Mouse (Mus musculus): ENCODE data around the gene Echdc3. TPM values are rescaled to one million over a fixed set of nuclear protein-coding genes. Genes with fewer than 3 reads are reported as not detected.
A peak's percentile ranks its signal among the peaks of the same experiment; 100 is the strongest.

The Echdc3 gene
- polyA plus RNA-seq, 1 experiment: 1.9 TPM

DNA sequence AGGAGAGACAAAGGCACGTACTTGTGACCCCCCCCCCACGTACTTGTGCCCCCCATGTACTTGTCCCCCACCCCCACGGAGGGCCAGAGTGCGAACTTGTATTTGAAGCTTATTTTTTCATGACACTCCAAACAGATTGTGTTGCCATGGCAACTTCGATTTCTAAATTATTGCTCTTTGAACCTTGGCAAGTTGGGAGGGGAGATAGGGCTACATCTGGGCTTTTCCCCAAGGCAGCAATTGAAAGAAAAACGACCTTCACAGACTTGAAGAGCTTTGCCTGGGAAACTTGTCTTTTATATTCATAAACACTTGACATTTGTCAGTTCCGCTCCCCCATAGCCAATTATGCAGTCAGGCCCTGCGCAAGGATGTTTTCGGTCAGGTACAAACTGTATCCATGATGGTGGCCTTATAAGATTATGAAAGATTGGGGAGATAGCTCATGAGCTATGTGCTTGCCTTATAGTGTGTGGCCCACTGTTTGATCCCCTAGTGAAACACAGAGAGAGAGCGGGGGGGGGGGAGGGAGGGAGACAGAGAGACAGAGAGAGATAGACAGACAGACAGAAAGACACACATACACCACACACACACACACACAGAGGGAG, 16.4 kb downstream of the Echdc3 start:
- H3K9me3 ChIP-seq: no peaks in the 10 kb centered on the region
- TF ChIP-seq GATA1 (IDR thresholded peaks at IDR 0.05; ENCODE audit: borderline replicate concordance, low read length) (no peak), FLI1 (IDR thresholded peaks at IDR 0.05; ENCODE audit: low read length) (no peak)
- peaks cover 16% of the 10 kb centered on the region for H3K27me3 ChIP-seq (replicated peaks)
- H3K4me3 ChIP-seq (replicated peaks): no peak overlapping the region
- peaks cover 42% of the 10 kb centered on the region for H3K4me1 ChIP-seq
- no peaks in the 10 kb centered on the region for H3K36me3 ChIP-seq (replicated peaks; ENCODE audit: low read length)

DNA sequence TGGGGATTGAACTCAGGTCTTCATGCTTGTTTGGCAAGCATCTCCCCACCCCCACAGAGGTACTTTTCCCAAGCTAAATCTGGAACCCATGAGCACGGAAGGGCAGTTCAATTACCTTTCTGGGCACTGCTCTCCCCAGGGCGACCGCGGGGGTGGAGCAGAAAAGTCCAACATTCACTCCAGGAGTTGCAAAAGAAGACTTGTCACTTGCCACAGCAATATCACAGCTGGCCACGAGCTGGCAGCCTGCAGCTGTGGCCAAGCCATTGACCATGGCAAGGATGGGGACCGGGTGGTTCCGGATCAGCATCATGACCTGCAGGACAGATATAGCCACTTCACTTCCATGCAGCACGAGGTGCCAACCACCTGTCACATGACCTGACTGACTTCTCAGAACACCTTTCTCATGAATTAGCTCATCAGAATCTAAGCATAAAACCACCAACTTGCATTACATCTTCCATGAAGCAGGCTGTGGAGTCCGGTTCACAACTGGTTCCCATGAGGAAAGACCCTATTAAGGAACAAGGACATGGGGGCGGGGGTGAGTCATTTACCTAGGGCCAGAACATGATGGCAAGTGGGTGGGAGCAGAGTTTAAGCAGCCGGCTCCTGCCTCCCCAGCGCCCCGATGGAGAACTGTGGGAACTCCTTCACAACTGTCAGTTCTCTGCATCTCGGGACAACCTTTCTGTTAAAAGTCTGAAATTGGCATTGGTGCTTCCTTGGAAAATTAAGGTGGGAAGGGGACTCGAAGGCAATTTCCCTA, 17.2 kb downstream of the Echdc3 start:
- H3K27me3 ChIP-seq (replicated peaks): peaks cover 20% of the 10 kb centered on the region
- no peak overlapping the region for H3K4me3 ChIP-seq (replicated peaks)
- H3K9me3 ChIP-seq: no peaks in the 10 kb centered on the region
- TF ChIP-seq GATA1 (IDR thresholded peaks at IDR 0.05; ENCODE audit: borderline replicate concordance, low read length): no peak
- TF ChIP-seq FLI1 (IDR thresholded peaks at IDR 0.05; ENCODE audit: low read length): no peak
- no peaks in the 10 kb centered on the region for H3K36me3 ChIP-seq (replicated peaks; ENCODE audit: low read length)
- peaks cover 46% of the 10 kb centered on the region for H3K4me1 ChIP-seq

DNA sequence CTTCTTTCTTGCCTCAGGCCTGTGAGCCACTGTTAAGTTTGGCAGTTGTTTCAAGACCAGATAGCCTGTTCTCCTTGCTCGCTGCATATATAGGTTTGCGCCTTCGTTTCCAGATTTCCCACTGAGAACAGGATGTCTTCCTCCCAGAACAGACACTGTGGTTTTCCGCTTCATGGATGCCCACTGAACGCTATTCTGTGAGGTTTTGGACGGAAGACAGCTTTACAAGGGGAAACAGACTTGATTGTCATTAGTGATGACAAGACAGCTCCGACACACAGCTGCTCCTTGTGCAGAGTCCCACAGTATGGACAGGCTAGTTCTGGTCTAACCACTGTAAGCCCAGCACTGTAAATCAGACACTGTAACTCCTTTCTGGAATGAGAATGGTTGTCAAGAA, 18.3 kb downstream of the Echdc3 start:
- Histone ChIP-seq H3K9me3 (no peaks in the 10 kb centered on the region), H3K27me3 (replicated peaks) (peaks cover 28% of the 10 kb centered on the region), H3K36me3 (replicated peaks; ENCODE audit: low read length) (no peaks in the 10 kb centered on the region), H3K4me1 (peaks cover 56% of the 10 kb centered on the region), H3K4me3 (replicated peaks) (no peak overlapping the region)
- no peak for TF ChIP-seq FLI1 (IDR thresholded peaks at IDR 0.05; ENCODE audit: low read length)
- TF ChIP-seq GATA1 (IDR thresholded peaks at IDR 0.05; ENCODE audit: borderline replicate concordance, low read length): no peak

DNA sequence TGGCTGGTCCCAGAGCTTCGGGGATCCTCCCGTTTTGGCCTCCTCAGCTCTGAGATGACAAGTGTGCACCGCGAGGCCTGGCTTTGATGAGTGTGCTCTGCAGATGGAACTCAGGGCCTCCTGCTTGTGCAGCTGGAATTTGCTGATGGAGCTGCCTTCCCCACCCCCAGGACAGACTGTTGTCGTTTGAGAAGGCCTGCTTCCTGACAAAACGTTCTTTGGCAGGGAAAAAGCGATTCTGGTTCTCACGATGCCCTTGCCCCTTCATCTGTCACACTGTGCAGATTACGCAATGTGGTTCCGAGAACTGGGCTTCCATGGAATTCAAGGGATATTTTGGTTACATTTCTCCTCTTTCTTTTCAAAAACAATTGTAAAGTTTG, 19.3 kb downstream of the Echdc3 start:
- no peaks in the 10 kb centered on the region for H3K36me3 ChIP-seq (replicated peaks; ENCODE audit: low read length)
- no peak for TF ChIP-seq FLI1 (IDR thresholded peaks at IDR 0.05; ENCODE audit: low read length)
- TF ChIP-seq GATA1 (IDR thresholded peaks at IDR 0.05; ENCODE audit: borderline replicate concordance, low read length): no peak
- no peaks in the 10 kb centered on the region for H3K9me3 ChIP-seq
- peaks cover 30% of the 10 kb centered on the region for H3K27me3 ChIP-seq (replicated peaks)
- peak overlapping the region; percentile 21 for H3K4me3 ChIP-seq (replicated peaks)
- peaks cover 64% of the 10 kb centered on the region for H3K4me1 ChIP-seq

- Histone ChIP-seq H3K4me3 (replicated peaks) (peak overlapping the region; percentile 21), H3K27me3 (replicated peaks) (peaks cover 30% of the 10 kb centered on the region), H3K36me3 (replicated peaks; ENCODE audit: low read length) (no peaks in the 10 kb centered on the region), H3K9me3 (no peaks in the 10 kb centered on the region), H3K4me1 (peaks cover 64% of the 10 kb centered on the region)
- TF ChIP-seq FLI1 (IDR thresholded peaks at IDR 0.05; ENCODE audit: low read length): no peak
- TF ChIP-seq GATA1 (IDR thresholded peaks at IDR 0.05; ENCODE audit: borderline replicate concordance, low read length): no peak
Observed at GRCm38 (mm10) chr2:6192820-6193590, 19.8 kb downstream of the Echdc3 start.

DNA sequence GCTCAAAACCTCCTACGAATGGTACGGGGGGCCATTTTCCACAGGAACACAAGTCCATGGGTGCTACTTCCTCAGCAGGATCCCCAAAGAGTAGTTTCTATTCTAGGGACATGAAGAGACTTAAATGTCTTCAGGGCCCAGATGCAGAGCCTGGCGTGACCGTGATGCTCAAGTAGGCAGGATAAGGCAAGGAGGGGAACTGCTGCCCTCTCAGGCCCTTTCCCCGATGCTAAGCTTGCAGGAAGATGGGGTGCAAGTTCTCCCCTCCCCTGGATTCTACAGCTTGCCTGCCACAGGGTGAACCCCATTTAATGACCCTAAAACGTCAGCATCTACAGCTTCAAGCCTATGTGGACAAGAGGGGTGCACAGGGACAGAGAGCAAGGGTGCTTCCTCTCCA, 22.8 kb downstream of the Echdc3 start:
- Histone ChIP-seq H3K4me1 (peaks cover 81% of the 10 kb centered on the region), H3K36me3 (replicated peaks; ENCODE audit: low read length) (no peaks in the 10 kb centered on the region), H3K4me3 (replicated peaks) (no peak overlapping the region), H3K27me3 (replicated peaks) (peaks cover 23% of the 10 kb centered on the region), H3K9me3 (peaks cover 4% of the 10 kb centered on the region)
- no peak for TF ChIP-seq GATA1 (IDR thresholded peaks at IDR 0.05; ENCODE audit: borderline replicate concordance, low read length)
- no peak for TF ChIP-seq FLI1 (IDR thresholded peaks at IDR 0.05; ENCODE audit: low read length)

GRCm38 (mm10) chr2:6189675-6189998, 23.2 kb downstream of the Echdc3 start:
- Histone ChIP-seq H3K36me3 (replicated peaks; ENCODE audit: low read length) (peaks cover 2% of the 10 kb centered on the region), H3K27me3 (replicated peaks) (peaks cover 23% of the 10 kb centered on the region), H3K4me3 (replicated peaks) (no peak overlapping the region), H3K4me1 (peaks cover 78% of the 10 kb centered on the region), H3K9me3 (peaks cover 8% of the 10 kb centered on the region)
- TF ChIP-seq FLI1 (IDR thresholded peaks at IDR 0.05; ENCODE audit: low read length) (no peak), GATA1 (IDR thresholded peaks at IDR 0.05; ENCODE audit: borderline replicate concordance, low read length) (no peak)

GRCm38 (mm10) chr2:6188891-6189674, 23.8 kb downstream of the Echdc3 start:
- peaks cover 5% of the 10 kb centered on the region for H3K36me3 ChIP-seq (replicated peaks; ENCODE audit: low read length)
- no peak overlapping the region for H3K4me3 ChIP-seq (replicated peaks)
- peaks cover 23% of the 10 kb centered on the region for H3K27me3 ChIP-seq (replicated peaks)
- H3K9me3 ChIP-seq: peaks cover 10% of the 10 kb centered on the region
- TF ChIP-seq FLI1 (IDR thresholded peaks at IDR 0.05; ENCODE audit: low read length) (no peak), GATA1 (IDR thresholded peaks at IDR 0.05; ENCODE audit: borderline replicate concordance, low read length) (no peak)
- H3K4me1 ChIP-seq: peaks cover 76% of the 10 kb centered on the region

DNA sequence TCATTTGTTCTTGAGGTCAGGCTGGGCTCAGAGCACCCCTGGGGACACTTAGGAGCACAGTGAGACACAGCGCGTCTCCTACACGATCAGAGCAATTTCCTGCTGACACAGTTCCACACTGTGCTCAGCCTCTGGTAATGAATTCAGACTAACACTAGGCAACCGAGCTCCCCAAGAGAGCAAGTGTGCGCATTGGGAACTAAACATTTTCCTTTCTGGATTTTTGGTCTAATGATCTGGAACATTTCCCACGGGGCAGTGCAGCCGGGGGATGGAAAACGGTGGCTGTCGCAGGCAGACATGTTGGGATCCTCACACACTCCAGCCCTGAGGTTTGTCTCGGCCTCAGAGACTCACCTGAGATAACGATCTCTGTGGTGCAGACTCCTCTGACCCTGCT, 25.4 kb downstream of the Echdc3 start:
- Histone ChIP-seq H3K9me3 (peaks cover 16% of the 10 kb centered on the region), H3K4me1 (peaks cover 62% of the 10 kb centered on the region), H3K4me3 (replicated peaks) (no peak overlapping the region), H3K27me3 (replicated peaks) (peaks cover 23% of the 10 kb centered on the region), H3K36me3 (replicated peaks; ENCODE audit: low read length) (peaks cover 5% of the 10 kb centered on the region)
- no peak for TF ChIP-seq GATA1 (IDR thresholded peaks at IDR 0.05; ENCODE audit: borderline replicate concordance, low read length)
- TF ChIP-seq FLI1 (IDR thresholded peaks at IDR 0.05; ENCODE audit: low read length): no peak
